Mouse (Mus musculus) ovary, adult 2 months (tissue): ENCODE data around the gene Nup205. TPM values are rescaled to one million over a fixed set of nuclear protein-coding genes. Genes with fewer than 3 reads are reported as not detected.

Experiments
- polyA plus RNA-seq: library from polyadenylated mRNA; depleted of rRNA; stranded (reverse); fragments of >200 nt; gene quantifications from 2 replicates; pipeline ENCODE4 v1.2.3, GENCODE M21; 2012; rRNA removed

Nup205 gene
- 19.8 and 22.1 TPM in 2 replicates for polyA plus RNA-seq

DNA sequence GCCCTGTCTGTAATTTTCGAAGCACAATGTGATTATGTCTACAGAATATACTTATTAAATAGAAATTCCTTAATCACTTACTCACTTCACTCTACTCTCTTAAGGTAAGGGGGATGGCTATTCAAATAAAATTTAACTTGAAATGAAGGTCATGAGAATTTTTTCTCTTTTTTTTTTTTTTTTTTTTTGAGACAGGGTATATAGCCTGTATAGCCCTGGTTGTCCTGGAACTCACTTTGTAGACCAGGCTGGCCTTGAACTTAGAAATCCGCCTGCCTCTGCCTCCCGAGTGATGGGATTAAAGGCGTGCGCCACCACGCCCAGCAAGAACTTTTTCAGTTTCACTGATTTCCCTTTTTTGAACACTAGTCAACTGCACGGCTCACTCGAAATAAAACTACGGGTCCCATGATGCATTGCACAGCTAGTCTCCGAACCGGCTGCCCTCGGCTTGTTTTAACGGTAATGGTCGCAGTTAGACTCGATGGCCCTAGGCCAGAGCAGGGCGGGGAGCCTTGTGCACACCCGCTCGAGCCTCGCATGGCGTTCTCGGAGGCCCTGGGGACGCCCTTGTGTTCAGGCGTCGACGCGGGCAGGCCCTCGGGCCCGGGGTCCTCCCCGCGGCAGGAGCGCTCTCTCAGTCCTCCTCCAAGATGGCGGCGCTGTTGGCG is at the start of gene Nup205:
Nup205 (plus strand) TSS at position 443 of the 671 bp plus-strand sequence.

DNA sequence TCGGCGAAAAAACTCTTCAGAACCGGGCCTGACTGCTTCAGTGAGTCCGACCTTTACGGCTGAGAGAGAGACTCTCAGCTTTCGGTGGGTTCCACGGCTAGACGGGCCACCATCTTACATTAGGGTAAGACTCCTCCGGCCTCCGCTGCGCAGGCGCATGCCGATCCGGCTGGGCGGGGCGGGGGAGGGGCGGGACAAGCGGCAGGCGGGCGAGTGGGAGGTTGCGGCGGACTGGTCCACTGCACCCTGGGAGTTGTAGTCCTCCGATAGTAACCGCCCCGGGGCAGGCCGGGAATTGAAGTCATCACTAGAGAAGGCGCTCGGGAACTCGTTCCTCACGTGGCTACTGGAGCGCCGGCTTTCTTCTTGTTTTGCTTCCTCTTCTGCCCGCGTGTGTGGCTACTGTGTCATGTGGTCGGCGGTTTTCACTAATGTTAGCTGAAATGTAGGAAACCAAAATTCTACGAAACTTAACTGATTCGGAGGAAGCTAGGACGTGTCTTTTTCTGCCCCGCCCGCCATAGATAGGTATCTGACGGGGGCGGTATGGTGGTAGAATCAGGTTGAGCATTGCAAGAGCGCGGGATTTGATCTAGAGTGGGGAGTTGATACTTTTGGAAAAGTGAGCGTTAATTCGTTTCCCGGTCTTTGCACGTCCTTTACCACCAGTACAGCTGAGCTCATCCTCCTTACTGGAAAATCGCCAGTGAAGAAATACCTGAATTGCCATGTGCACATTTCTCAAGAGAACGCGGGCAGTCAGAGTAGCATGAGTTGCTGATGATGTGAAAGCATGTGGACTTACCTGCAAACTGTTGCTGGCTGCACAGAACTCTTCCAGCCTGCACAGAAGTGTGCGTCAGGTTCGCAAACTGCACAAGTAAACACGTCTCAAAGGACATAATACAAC is 43.4 kb upstream of the Nup205 start, which contains the start of gene Cnot4:
Cnot4 (minus strand) TSS at position 146 of the 910 bp plus-strand sequence.

Other genes starting within 250 kb of the Nup205 start
- 2.6 and 3.0 TPM in 2 replicates for gene Slc23a4, start 189.0 kb upstream of the Nup205 start, polyA plus RNA-seq
- 5.5 and 11.5 TPM in 2 replicates for gene Cnot4, start 43.7 kb upstream of the Nup205 start, polyA plus RNA-seq
- gene Slc13a4, start 130.7 kb downstream of the Nup205 start, polyA plus RNA-seq, result 0.33 and 0.48 TPM in 2 replicates
- 1.4 and 2.5 TPM in 2 replicates for gene Fam180a, start 148.7 kb downstream of the Nup205 start, polyA plus RNA-seq